Mouse (Mus musculus) erythroblast, embryonic 14.5 days (primary cell): Measurements from ENCODE around the gene Dclk3. TPM values are rescaled to one million over a fixed set of nuclear protein-coding genes. Genes with fewer than 3 reads are reported as not detected.

ENCODE experiments used
- H3K27me3 ChIP-seq: 2 replicates; pipeline ENCODE4 v1.6.1; 2012; ENCODE audit warnings: inconsistent platforms; ENCODE audit not compliant: control insufficient read depth
- H3K36me3 ChIP-seq: 2 replicates; pipeline ENCODE4 v1.6.1; 2012; ENCODE audit warnings: mild to moderate bottlenecking, inconsistent platforms; ENCODE audit not compliant: control insufficient read depth
- H3K4me1 ChIP-seq: 2 replicates; pipeline ENCODE4 v1.6.1; 2012; ENCODE audit warnings: inconsistent platforms; ENCODE audit not compliant: control insufficient read depth
- H3K4me3 ChIP-seq: replicated peaks from 2 replicates; pipeline ENCODE3; 2012; ENCODE audit warnings: moderate library complexity, mild to moderate bottlenecking, inconsistent platforms
- H3K9me3 ChIP-seq: 2 replicates; pipeline ENCODE4 v1.6.1; 2012; ENCODE audit warnings: low read length, inconsistent platforms, mixed read lengths; ENCODE audit not compliant: control insufficient read depth
- GATA1 ChIP-seq: IDR thresholded peaks from 2 replicates; pipeline ENCODE4 v1.6.1; 2012; ENCODE audit warnings: low read length, inconsistent platforms, mixed read lengths
- TAL1 ChIP-seq: IDR thresholded peaks from 3 replicates; pipeline ENCODE4 v1.6.1; 2012; ENCODE audit warnings: low read length, inconsistent platforms, mixed read lengths
- polyA plus RNA-seq: library from polyadenylated mRNA; stranded (reverse); fragments of >175 nt; gene quantifications from 2 replicates; pipeline ENCODE4 v1.2.3, GENCODE M21; 2012

Gene Dclk3
- polyA plus RNA-seq, 1 experiment: not detected

- Histone ChIP-seq H3K9me3 (peaks cover 13% of the 10 kb centered on the region), H3K36me3 (no peaks in the 10 kb centered on the region), H3K27me3 (no peaks in the 10 kb centered on the region), H3K4me1 (no peaks in the 10 kb centered on the region), H3K4me3 (no peak overlapping the region)
- TF ChIP-seq GATA1: no peak
- no peak for TF ChIP-seq TAL1
These were observed 85.0 kb downstream of the Dclk3 start for GRCm38 (mm10) chr9:111523871-111524270.

GRCm38 (mm10) chr9:111534744-111535423, 96.0 kb downstream of the Dclk3 start:
- no peaks in the 10 kb centered on the region for H3K27me3 ChIP-seq
- TF ChIP-seq GATA1 (no peak), TAL1 (no peak)
- H3K4me1 ChIP-seq: peaks cover 3% of the 10 kb centered on the region
- H3K36me3 ChIP-seq: no peaks in the 10 kb centered on the region
- H3K4me3 ChIP-seq: no peak overlapping the region
- H3K9me3 ChIP-seq: peaks cover 2% of the 10 kb centered on the region; the same call in 1 of the 2 replicates

GRCm38 (mm10) chr9:111535445-111536064, 96.7 kb downstream of the Dclk3 start:
- H3K4me3 ChIP-seq: no peak overlapping the region
- H3K27me3 ChIP-seq: no peaks in the 10 kb centered on the region
- peaks cover 2% of the 10 kb centered on the region; the same call in 1 of the 2 replicates for H3K9me3 ChIP-seq
- H3K36me3 ChIP-seq: no peaks in the 10 kb centered on the region
- TF ChIP-seq GATA1 (no peak), TAL1 (no peak)
- H3K4me1 ChIP-seq: peaks cover 3% of the 10 kb centered on the region

Other genes starting within 250 kb of the Dclk3 start
- gene Mlh1, start 167.3 kb upstream of the Dclk3 start, polyA plus RNA-seq: 0.54 and 0.81 TPM in 2 replicates
- gene Epm2aip1, start 167.2 kb upstream of the Dclk3 start, polyA plus RNA-seq: 0.02 and 0.11 TPM in 2 replicates
- not detected in 2 replicates for gene Trank1, start 127.3 kb upstream of the Dclk3 start, polyA plus RNA-seq